Mouse (Mus musculus) gastrocnemius, postnatal 14 days (tissue): Measurements from ENCODE around the gene Clic6. TPM values are rescaled to one million over a fixed set of nuclear protein-coding genes. Genes with fewer than 3 reads are reported as not detected.
A peak's percentile ranks its signal among the peaks of the same experiment; 100 is the strongest.

Experiments used
- DNase-seq: peaks from one replicate; pipeline ENCODE4 v3.0.0; 2021; ENCODE audit warnings: mixed read lengths
- intact Hi-C: fragments of 180-260 bp; cut with DNase I; formaldehyde crosslinking; loops from one replicate; pipeline ENCODE4 v1.15.1; 2025; ENCODE audit warnings: low total_unique reads
- total RNA-seq, 2 experiments: library from RNA; stranded (reverse); gene quantifications; 2 replicates each; pipeline ENCODE4 v1.2.3; 2021

The Clic6 gene
- total RNA-seq, 2 experiments from 2014 or later: 0.08 TPM; not detected in 1

DNA sequence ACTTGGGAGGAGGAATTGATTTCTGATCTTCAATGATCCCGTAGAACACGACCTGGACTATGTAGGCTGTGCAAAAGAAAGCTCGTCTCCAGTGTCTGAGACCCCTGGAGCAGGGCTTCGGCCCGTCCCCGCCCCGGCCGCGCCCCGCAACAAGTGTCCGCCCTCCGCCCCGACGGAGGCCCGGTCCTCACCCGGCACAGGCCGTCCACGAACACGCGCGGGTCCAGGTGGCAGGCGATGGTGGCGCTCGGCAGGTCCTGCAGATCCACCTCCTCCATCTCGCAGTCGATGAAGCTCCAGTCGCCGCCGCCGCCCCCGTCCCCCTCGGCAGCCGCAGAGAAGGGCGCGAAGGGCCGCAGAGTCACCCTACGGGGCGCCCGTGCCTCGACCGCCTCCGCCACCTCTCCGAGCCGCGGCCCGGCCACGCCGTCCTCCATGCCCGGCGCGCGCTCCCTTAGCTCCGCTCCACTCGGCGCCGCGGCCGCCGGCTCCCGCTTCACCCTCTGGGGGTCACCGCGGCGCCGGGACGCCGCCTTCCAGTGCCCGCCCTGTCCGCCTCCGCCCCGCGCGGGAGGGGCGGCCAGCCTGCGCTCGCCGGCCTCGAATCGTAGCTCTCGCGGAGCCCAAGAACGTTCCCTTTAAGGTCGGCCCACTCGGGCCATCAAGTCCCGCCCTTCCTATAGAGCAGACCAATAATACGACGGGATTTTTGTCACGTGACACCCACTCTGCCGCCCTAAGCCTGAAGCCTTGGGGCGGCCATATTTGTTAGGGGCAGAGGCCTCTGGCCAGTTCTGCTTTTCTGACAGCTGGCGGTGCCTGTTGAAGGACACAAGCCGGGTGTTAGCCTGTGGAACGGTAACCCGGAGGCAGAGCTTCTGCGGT, 19.7 kb upstream of the Clic6 start:
- intact Hi-C loops: no loop called here
- DNase-seq: peak; percentile 94

GRCm38 (mm10) chr16:92467041-92467440, 18.5 kb upstream of the Clic6 start:
- intact Hi-C loops: no loop called here
- DNase-seq: no peak

DNA sequence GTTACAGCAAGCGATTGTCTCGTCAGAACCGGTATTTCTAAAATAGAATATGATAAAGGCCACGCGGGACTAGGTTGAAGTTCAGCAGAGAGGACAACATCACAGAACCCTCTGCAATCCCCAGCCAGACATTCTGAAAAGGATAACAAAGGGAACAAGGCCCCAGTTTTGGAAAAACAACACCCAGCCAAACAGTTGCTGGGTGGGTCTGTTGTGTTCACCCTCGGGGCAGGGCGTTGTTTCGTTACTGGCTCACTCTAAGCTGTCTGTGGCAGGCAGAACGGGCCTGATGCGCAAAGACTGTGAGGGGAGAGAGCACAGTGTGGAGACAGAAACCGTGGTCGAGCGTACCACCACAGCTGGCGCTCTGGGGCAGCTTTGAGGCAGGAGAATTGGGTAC, 17.1 kb upstream of the Clic6 start:
- intact Hi-C loops: no loop called here
- peak; percentile 49 for DNase-seq

DNA sequence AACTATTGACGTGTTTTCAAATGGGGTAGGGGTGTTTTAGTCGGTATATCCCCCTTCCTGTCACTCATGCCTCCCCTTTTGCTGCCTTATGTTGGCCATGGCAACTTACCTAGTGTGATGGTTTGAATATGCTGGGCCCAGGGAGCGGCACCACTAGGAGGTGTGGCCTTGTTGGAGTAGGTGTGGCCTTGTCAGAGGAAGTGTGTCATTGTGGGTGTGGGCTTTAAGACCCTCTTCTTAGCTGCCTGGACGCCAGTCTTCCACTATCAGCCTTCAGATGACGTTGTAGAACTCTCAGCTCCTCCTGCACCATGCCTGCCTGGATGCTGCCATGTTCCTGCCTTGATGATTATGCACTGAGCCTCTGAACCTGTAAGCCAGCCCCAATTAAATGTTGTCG, 14.8 kb upstream of the Clic6 start, which contains the start of gene Rcan1:
TSS of gene Rcan1 (minus strand) at position 162 of the 400 bp plus-strand sequence.
- intact Hi-C loops: no loop called here
- no peak for DNase-seq

GRCm38 (mm10) chr16:92472898-92473297, 12.6 kb upstream of the Clic6 start:
- intact Hi-C loops: no loop called here
- no peak for DNase-seq

DNA sequence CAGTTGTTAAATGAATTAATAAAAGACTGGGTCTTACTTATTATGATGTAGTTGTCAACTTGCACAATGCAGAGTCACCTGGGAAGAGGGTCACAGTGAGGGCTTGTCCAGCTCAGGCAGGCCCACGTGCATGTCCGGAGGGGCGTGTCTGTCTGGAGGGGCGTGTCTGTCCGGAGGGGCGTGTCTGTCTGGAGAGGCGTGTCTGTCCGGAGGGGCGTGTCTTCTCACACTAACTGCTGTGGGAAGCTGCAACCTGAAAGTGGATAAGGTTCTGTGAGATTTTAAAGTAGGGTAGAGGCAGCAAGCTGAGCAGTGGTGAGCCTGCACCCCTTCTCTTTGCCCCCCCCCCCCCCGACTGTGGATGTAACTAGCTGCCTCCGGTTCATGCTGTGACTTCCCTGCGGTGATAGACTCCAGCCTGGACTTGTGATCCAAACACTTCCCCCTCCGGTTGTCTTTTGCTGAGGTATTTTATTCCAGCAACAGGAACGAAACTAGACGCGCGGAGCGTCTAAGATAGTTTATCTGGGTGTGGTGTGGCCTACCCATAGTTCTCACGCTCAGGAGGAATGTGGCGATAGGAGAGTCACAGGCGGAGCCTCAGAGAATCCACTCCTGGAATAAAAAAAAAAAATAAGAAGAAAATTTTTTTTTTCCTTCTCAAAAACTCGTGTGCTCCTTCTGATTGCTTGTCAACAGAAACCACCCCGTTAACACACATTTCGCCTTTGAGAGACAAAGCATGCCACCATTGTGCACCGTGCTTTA, 10.3 kb upstream of the Clic6 start:
- DNase-seq: no peak
- intact Hi-C loops: no loop called here

DNA sequence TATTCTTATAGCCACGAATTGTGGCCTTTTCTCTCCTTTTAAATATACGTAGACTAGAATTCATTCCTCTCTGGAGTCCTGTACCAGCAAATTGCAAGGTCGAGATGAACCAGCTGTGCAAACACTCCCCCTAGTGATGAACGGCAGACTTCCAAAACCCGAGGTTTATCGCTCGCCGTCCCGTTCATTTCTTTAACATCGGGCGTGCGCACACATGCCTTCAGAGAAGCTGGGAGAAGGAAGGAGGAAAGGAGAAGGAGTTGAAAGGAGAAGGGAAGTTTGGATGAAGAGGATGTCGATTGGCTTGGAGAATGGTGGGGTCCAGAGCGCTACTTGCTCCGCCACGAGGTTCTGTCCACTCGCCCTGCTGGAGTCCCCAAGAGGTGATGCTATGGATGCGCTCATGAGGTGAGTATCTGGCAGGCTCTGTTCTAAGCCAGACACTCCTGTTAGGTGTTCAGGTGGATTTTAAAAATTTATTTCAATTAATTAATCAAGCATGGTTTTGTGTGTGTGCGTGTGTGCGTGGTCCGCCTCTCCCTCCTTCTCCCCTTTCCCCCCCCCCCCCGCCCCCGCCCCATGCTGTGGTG, 6.9 kb upstream of the Clic6 start:
- peak; percentile 67 for DNase-seq
- intact Hi-C loops: no loop called here

GRCm38 (mm10) chr16:92487086-92487485, 1.6 kb downstream of the Clic6 start:
- intact Hi-C loops: no loop called here
- no peak for DNase-seq

DNA sequence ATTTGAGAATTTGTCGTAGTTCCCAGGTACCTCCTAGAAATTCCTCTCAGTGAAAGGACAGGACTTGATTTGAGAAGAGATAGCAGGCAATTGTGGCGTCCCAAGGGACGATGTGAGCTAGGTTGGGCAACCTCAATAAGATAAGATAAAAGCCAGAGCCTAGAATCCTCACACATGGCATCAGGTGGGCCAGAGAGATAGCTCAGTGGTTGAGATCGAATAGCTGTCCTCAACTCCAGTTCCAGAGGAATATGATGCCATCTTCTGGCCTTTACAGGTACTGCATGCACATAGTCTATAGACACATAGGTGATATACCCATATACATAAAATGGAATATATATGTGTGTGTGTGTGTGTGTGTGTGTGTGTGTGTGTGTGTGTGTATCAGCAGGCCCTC, 2.0 kb downstream of the Clic6 start:
- intact Hi-C loops: no loop called here
- DNase-seq: no peak

DNA sequence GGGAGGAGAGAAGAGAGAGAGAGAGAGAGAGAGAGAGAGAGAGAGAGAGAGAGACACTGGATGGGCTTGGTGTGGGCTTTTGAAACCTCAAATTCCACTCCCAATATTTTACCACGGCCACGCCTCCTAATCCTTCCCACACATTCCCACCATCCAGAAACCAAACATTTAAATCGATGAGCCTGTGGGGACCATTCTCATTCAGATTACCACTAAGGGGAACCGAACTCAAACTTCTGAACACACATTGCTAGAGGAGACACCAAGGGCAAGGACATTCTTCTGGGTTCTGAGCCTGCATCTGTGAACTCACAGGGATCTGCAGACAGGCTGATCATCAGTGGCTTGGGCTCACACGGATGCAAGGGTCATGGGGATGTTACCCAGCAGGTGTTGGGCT, 2.9 kb downstream of the Clic6 start:
- DNase-seq: no peak
- intact Hi-C loops: no loop called here

DNA sequence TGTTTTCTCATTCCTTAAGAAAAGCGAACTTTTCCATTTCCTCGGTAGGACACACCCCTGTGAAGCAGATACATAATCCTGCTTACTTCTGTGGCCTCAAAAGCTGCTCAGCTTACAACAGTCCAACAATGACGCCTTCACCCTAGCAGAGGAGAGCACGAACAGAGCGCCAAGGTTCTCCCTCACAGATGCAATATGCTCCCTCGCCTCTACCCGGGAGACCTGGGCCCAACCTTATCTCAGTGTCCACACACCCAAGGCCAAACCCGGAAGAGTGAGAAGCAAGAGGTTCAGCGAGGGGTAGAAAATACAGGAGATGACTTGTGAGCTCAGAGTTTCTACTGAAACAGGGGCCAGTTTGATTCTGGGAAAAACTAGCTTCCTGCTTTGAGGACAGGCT, 3.8 kb downstream of the Clic6 start:
- intact Hi-C loops: no loop called here
- DNase-seq: no peak

GRCm38 (mm10) chr16:92497851-92498588, 12.5 kb downstream of the Clic6 start:
- intact Hi-C loops: no loop called here

DNA sequence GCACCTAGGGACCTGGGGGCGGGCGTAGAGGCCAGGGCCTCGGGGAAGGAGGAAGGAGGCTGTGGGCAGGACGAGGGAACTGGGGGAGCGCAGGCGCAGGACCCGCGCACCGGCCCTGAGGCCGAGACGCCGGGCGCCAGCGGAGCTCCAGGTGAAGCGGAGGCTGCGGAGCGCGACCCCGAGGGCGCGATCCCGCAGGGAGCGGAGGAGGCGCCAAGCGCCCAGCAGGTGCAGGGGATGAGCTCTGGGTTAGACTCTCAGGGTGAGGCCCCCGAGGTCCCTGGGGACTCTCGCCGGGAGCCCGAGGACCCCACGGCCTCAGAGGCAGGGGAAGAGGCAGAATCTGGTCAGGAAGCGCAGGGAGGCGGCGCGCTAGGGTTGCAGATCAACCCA, 13.0 kb downstream of the Clic6 start:
- intact Hi-C loops: no loop called here

More at GRCm38 (mm10) chr16:92497851-92498588, 12.5 kb downstream of the Clic6 start:
- DNase-seq: no peak

DNA sequence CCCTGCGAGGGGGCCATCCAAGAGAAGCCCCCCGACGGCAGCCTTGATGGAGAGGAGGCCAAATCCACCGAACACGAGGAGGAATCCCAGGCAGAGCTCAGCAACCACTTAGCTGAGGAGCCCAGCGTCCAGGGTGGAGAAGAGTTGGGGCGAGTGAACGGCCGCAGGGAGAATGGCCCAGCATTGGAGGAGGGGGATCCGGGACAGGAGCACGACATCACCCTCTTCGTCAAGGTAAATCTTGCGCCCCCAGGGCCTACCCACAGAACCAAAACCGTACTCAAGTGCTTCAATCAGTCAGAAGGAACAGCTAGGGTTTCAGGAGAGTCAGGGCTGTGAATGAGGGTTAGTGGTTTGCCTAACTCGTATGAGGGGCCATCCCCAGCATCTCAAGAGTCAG, 13.8 kb downstream of the Clic6 start:
- intact Hi-C loops: no loop called here
- no peak for DNase-seq

More for the DNA sequence above, 13.0 kb downstream of the Clic6 start:
- no peak for DNase-seq

DNA sequence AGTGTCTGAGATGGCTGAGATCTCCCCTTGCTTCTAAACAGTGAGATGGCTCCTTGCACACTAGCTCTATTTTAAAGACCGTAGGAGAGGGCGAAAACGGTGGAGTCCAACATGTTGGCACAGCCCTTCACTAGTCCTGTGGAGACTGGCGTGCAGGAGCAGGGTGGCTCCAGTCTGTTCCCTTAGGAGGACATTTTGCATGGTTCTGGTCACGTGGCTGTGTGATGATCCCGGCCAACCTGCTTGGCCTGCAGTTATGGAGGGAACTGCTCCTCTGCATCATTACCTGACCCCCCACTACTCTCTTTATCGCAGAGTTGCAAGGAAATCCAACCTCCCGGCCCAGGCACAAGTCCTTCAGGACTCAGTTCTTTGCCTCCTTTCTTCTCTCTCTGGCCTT, 15.0 kb downstream of the Clic6 start:
- intact Hi-C loops: no loop called here
- no peak for DNase-seq

- intact Hi-C loops: no loop called here
- no peak for DNase-seq
Measured at GRCm38 (mm10) chr16:92503105-92503504, 17.6 kb downstream of the Clic6 start.

GRCm38 (mm10) chr16:92507573-92507972, 22.0 kb downstream of the Clic6 start:
- intact Hi-C loops: no loop called here
- DNase-seq: no peak

DNA sequence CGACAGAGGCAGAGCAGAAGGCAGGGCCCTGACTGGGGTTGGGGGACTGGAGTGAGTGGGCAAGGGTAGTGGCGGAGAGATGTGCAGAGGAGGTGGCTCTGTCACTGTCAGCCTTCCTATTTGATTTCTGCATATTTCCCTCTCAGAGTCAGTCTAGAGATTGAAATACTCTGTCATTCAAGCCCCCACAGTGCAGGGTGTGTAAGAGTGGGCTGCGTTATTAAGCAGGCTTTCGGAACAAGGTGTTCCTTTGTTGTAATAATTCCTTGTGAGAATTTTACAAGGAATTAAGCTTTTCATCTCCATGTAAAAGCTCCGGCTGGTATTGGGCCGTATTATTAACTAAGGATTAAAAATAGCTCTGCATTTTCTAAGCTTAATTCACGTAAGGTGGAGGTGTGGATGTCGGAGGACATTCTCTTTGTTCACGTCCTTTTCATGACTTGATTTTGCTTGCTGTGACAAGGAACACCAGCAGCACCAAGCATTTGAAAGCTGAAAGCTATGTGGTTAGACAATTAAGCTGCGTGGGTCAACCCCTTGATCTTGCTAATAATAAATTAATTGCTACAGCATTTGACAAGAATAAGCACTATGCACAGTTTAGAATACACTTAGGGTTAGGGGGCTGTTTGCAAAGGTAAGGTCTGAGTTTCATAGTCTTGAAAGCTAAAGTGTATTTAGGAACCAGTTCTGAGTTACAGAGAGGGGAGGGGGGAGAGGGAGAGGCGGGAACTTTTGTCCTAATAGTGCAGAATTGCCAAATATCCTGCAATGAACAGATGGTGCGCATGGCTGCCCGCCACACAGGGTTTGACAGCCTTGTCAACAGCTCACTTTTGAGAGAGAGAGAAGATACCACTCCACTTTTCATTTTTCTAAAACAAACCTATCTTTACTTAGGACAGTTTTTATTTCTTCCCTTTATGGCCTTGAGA, 25.6 kb downstream of the Clic6 start:
- intact Hi-C loops: loop anchor here (10.0 kb wide), 1 partner anchor 1034 kb away; no protein-coding TSS in a partner anchor
- DNase-seq: no peak
